Mouse (Mus musculus): ENCODE results near the gene Plscr5.
"Not testable (repeated sequence)": the region's sequence is repeated elsewhere in the genome, so short reads cannot be mapped to it uniquely, and the experiment has no call there.

Gene Plscr5

DNA sequence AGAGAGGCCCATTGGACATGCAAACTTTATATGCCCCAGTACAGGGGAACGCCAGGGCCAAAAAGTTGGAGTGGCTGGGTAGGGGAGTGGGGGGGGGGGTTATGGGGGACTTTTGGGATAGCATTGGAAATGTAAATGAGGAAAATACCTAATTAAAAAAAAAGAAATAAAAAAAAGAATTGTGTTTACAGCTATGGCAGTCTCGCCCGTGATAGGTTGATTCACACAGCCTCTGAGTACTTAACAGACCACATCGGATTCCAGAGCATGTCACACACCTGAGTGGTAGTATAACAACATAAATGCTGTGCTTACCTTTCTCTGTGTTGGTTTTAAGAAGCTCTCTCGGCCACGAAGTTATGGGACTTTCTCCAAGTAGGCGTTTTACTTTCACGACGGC is at the start of gene Plscr5:
Plscr5 (plus strand) TSS at position 301 of the 400 bp plus-strand sequence.
- not testable (repeated sequence) for DNase-seq (ENCODE audit: low spot score)

DNA sequence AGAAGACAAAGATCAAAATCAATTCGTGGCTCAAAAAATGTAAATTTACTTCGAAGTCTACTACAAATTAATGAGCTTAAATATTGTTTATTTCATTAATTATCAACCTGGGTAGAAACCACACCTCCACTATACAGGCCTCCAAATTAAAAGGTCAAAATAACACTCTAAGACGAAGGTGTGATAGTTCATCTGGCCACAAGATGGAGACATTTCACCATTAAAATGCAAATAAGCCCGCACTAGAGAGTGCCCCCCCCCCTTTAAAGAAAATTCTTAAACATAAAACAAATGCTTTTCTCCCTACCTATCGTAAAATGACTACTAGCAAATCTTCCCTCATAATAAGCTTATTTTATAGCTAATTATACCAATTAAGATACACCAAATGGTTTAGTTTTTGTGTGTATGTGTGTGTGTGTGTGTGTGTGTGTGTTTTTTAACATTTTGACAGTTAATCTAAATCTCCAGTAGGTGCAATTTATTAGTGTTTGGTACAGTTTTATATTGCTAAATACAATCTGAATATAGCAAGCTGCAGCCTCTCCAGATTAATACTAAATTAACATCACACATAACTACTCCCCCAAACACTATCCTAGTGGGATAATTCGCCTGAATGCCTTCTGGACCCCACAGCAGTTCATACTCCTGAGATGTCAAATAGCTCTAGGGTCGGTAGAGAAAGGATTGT is 45.0 kb upstream of the Plscr5 start:
- DNase-seq (ENCODE audit: low spot score): no peak

DNA sequence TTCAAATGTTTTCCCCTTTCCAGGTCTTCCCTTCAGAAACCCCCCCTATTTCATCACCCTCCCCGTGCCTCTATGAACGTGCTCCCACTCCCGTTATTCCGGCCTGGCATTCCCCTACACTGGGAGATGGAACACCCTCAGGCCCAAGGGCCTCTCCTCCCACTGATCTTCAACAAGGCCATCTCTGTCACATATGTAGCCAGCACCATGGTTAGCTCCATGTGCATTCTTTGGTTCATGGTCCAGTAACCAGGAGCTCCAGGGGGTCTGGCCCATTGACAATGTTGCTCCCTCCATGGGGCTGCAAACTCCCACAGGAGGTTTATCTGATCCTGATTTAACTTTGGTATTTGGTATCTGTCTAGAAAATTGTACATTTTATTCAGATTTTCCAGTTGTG is 30.5 kb upstream of the Plscr5 start:
- no peak for DNase-seq (ENCODE audit: low spot score)

DNA sequence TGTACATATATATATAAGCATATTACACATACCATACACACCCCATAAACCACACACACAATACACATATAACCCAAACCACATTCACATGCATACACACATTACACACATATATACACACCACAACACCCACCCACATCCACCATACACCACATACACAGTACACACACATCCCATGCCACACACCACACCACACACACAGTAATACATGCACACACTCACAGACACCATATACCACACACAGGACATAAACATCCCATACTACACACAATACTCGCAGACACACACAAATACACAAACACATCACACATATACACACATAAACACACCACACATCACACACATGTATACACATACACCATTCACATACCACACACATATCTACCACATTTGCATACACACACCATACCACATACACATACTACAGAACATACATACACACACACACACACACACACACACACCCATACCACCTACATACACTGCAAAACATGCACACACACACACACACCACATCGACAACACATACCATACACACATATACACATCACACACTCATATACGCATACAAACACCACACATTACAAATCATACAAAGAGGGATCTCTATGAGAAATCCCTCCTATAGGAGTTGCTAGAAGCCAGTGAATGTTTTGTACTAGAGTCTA is 19.3 kb upstream of the Plscr5 start:
- no peak for DNase-seq (ENCODE audit: low spot score)

DNA sequence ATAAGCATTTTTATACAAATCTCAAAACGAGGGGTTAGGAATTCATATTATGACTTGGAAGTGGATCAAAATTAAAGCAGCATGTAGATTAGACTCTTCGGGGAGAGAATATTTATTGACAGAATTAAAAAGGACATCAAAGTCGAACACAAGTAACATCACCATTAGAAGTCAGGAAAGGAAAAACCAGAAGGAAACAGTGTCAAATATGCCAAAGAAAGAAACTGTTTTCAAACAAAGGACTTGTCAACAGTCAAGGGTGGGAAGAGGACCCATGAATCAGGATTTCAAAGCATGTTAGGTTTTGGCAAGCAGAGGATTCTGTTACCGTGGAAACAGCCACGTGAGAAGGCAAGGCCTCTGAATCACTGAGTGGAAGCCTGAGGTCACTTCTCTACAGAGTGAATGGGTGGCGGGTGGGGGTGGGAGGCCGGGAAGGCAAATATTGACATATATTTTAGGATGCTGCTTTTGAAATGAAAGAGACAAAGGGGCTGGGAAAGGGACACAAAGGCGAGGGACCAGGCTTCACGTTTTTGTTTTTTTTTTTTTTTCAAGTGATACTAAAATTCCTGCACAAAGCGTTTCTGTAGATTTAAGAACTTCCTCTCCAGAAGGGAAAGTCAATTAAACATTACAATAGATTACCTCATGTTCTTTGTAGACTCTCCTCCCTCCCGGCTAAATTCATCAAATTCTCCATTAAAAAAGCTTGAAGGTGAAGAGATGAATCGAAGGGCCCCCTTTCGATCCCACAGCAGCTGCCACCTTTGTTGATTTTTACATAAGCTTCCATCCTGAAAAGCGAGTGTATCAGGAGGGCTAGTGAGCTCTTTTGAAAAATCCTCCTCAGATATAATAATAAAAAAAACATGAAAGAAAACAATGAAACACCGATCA is 18.3 kb upstream of the Plscr5 start:
- DNase-seq (ENCODE audit: low spot score): no peak

DNA sequence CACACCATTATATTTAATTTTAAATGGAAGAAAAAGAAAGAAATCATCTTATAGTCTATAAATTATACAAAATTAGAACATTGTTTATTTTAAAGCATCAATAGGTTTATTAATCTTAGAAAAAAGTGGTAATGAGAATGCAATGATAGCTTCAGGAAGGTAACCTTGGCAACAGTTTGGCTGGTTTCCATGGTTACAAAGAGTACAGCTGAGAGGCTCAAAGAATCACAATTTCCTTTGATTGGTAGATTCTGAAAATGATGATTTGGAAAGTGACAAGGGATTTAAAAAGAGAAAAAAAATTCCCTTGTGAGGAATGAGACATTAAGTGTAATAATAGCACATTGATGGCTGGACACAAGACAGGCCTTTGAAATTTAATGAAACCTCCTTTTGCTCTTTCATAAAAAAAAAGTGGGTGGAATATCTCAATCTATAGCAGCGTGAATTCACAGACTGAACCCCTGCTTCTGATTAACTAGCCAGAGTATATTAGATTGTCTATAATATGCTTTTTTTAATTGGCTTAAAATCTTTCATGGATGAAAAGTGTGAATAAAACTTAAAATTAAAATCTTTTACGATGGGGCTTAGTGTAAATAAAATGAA is 13.8 kb upstream of the Plscr5 start:
- DNase-seq (ENCODE audit: low spot score): no peak

DNA sequence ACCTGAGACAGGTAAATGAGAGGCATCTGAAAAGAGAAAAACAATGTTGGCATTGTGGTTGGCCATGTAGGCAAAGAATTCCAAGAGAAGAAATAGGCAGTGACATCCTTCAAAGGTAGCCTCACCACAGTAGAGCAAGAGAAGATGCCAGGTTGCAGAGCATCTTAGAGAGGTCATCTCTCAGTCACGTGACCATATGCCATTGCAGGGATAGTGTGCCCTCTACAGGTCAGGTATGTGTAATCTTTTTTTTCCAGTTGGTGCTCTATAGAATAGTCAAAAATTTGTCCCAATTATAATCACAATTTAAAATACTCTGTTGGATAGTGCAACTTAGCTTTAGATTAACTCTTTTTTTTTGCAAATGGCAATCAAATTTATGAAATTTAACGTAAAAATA is 1.4 kb upstream of the Plscr5 start:
- DNase-seq (ENCODE audit: low spot score): no peak

DNA sequence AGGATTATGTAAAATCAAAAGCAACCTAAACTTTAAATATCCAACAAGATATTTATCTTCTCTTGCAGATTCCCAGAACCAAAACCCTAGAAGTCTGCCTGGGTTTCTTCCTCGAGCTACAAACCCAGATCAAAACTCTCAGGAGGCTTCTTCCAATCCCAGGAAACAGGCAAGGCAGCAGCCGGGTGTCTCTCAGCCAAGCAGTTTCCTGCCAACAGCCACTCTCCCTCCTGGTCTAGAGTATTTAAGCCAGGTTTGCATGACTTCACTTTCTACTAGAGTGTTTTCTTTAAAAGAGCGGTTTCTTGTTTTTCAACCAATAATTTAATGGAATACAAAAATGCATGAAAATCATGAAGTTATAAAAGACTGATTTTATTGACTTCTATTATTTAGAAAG is 5.7 kb downstream of the Plscr5 start:
- DNase-seq (ENCODE audit: low spot score): no peak

DNA sequence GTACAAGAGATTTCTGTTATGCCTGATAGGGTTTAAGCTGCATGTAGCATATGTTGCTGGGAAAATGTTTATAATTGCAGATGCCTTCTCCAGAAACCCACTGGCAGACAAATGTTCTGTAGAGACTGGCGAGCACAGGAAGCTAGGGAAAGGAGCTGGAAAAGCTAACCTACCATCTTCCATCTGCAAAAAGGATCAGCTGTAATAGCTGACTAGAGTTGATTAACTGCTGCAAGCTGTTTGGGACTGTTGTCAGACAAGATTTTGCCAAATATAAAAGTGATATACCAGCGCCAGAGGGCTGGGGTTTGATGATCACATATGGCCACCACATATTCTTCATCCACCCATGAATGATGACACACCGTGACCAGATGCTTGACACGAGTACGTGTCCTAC is 6.8 kb downstream of the Plscr5 start:
- DNase-seq (ENCODE audit: low spot score): no peak

DNA sequence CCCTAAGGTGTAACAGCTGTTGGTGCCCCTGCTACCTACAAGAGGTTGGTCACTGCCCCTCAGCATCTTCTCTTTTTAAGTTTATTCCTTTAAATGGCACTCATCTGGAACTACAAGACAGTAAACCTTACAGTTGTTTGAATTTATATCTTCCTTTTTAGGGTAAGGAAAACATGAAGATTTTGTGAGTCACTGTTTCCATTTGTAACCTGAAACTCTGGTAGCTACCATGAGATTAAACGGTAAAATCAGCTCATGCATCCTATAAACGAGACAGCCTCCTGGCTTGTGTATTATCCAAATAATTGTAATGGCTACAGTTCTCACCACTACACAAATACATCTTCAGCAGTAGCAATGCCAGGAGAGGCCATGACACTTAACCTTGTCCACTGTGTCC is 11.7 kb downstream of the Plscr5 start:
- no peak for DNase-seq (ENCODE audit: low spot score)

DNA sequence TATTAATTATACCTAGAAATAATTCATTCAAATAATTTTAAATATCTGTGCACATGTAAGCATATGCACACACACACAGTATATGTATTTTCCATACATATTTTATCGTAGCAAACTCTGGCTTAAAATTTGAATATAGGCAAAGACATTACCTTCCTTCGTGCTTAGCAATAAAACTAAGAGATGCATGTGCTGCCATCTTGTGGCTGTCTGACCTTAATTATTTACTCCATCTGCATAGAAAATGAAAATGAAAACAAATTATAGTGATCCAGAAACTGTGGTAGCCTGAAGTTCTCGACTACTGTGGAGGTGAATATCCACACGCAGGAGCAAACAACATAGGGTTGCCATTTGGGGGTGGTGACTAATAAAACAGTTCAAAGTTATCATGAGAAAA is 14.6 kb downstream of the Plscr5 start:
- peak; percentile 17 for DNase-seq (ENCODE audit: low spot score)

DNA sequence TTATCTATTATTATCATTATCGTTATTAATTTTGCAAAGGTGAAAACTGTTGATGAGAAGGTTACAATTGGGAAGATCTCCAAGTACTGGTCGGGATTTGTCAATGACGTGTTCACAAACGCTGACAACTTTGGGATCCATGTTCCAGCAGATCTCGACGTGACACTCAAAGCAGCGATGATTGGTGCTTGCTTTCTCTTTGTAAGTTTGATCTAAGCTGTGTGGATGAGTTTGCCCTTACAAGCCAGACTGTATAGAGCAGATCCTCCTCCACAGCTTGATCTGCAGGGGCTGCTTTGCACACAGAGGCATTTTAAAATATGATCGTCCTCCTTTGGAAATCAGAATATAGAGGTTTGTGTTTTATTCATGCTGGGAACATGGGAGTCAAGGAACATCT is 15.0 kb downstream of the Plscr5 start:
- DNase-seq (ENCODE audit: low spot score): no peak

DNA sequence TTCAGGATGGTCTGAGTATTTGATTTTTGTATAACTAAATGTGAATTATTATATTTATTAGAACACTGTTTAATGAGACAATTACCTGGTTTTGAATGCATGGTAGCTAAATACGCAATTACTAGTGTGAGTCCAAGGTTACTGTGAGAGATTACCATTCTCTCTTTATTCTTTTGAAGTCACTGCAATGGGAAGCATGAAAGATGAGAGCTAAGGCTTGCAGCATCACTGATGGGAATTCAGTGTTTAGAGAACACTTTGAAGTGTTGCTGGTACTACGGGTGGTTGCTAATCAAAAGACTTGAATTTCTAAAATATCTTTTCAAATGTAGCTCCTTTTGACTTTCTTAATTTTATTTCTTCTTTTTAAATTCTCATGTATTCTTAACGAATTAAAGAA is 17.1 kb downstream of the Plscr5 start:
- DNase-seq (ENCODE audit: low spot score): no peak

DNA sequence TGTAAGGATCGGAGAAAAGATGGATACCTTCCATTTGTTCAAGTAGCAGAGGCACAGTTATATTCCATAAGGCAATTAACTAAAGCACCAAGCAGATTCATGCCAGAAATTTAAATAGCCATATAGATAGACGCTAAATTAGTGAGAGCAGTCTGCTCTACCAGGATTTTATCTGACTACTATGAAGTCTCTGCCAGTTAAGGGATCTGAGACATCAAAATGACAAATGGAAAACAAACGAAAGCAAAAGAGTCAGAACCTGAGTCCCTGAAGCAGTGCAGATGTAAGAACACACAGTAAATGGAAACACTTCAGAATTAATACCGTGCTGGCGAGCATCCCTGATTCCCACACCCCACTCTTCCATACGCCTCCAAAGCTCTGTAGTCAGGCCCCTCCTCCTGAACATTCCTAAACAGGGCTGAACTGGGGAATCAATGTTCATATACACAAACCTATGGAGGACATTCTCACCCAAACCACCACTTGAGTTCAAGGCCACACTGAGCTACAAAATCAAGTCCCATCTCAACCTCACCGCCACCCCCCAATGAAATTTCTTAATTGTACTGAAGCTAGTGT is 17.7 kb downstream of the Plscr5 start:
- no peak for DNase-seq (ENCODE audit: low spot score)

DNA sequence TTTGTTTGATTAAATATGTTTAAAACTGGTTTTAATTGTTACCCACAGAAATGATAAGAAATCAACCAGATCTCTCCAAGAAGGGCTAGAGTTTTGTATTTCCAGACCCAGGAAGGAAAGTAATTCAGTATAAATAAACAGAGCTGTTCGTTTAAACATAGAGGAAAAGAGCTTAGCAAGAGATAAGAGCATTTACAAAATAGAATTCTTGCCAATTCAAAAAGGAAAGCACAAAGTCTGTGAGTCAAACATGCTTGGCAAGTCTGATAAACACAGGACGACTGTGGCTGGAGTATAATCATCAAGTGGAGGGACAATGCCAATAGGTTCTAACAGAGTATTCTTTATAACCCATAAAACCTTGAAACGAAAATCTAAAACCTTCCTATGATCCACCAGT is 18.3 kb downstream of the Plscr5 start:
- DNase-seq (ENCODE audit: low spot score): no peak

DNA sequence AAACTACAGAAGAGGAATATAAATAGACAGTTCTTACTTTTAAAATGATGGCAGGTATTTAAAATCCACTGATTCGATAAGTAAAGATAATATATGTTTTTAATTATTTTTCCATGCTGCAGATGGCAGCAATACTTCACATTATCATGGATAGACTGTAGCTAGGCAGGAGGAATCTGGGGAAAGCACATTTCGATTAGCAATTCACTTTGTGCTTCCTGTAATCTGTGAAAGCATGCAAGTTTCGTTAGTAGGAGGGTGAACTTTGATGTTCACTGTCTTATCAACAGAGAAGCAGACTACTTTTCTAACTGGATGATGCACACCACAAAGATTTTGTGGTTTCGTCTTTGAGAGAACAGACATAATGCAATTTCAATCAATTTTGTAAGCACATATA is 24.7 kb downstream of the Plscr5 start:
- no peak for DNase-seq (ENCODE audit: low spot score)

DNA sequence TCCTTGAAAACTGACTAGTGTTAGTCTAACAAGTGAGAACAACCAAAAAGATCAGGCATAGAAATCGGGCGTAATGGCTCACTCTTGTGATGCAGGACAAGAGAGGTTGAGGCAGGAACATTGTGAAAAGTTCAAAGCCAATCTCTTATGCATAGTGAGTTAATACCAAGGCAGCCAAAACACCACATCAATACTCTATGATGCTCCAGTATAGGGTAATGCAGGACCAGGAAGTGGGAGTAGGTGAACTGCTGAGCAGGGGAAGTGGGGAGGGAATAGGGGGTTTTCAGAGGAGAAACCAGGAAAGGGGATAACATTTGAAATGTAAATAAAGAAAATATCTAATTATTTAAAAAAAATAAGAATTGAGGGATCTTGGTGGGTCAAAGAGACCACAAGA is 25.2 kb downstream of the Plscr5 start:
- no peak for DNase-seq (ENCODE audit: low spot score)

DNA sequence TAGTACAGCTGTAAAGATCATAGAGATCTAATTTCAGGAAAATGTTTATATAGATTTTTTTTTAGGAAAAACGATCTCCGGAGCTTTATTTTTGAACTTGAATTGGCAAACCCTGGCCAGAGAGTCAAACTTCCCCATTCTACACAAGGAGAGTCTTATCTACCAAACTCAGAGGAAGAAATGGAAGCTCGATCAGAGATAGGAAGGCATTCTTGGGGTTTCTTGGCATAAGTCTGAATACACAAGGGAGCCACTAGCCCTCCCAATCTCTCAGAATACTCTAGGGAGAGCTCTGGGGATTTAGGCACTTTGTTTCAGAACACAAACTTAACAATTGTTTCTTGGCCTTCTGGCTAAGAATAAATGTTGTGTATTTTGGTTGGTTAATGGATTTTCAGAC is 27.4 kb downstream of the Plscr5 start:
- no peak for DNase-seq (ENCODE audit: low spot score)

DNA sequence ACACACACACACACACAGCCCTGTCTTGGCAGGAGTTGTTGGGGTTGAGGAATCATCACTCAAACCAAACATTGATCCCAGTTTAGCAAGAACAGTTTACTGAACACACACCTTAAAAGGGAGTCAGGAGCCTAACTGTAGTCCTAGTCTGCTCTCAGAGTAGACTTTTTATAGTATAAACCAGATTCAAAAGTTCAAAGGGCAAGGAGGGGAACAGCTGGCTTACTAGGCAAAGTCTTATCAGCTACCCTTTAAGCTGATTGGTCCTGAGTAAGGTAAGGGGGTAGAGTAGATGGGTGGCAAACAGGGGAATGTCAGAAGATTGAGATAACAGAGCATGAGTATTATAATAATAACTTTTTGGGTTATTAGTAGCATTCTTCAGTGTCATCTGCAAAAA is 28.7 kb downstream of the Plscr5 start:
- no peak for DNase-seq (ENCODE audit: low spot score)

DNA sequence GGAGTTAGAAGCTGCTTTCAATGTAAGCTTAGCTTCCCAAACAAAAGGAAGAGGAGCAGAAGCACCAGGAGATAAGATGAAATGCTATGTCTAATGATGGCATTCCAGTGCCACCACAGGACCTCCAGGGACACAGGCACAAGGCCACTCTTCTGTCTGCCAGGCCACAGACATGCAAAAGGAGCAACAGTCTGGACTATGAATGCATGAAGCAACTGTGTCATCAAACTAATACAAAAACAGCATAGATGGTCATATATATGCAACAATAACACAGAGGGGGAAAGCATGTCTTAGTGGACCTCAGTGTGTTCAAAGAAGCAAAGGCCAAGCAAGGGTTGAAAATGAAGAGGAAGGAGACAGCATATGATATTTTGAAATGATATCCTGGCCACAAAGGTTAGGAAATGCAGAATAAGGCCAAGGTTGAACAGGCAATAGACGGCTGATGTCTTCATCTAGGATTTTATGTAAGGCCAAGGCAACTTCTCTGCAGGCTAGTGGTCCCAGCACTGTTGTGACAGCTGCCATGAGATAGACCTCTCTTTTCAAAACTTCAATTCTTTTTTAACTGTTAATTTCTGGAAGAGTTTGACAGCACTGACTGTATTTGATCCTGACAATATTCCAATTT is 32.0 kb downstream of the Plscr5 start:
- DNase-seq (ENCODE audit: low spot score): no peak

DNA sequence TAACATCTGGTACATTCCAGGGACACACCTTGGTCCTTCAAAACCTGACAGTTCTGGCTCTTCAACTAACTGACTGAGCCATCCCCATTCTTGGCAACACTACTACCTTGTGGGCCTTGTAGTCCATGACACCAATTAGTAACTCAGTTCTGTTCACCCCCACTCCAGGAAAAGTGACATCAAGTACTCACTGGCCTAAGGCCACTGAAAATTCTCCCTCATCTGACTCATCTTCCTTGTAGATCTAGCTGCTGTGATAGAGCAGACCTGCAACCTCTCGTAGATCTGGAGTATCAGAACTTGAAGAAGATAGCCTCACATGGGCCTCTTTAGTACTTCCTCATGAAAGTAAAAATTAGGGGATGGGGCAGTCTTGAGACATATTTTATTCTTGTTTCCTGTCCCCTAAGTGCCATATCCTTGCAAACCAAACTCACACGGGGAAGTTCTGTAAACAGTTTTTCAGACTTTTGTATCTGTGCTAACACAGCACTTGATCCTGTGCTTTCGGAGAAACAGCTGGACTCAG is 33.5 kb downstream of the Plscr5 start:
- no peak for DNase-seq (ENCODE audit: low spot score)
